ENCODE assay signal across 8 mouse cellular contexts in genomic region chr17:34205746-34206176, GRCm38 (mm10). TPM values are rescaled to one million over a fixed set of nuclear protein-coding genes. Genes with fewer than 3 reads are reported as not detected.
DNase-seq lines count a peak whose midpoint lies in the region; ATAC-seq and TF ChIP-seq lines count a peak whose summit lies in the region.

No protein-coding gene starts in this region.

- no peak for TF ChIP-seq POLR2A in cortical plate, adult 2 months (IDR thresholded peaks at IDR 0.05; ENCODE audit: extremely low read depth, insufficient read depth, low read length)

- no peaks in the 10 kb centered on the region for H3K36me3 ChIP-seq in forebrain, embryonic 10.5 days (replicated peaks)
- no peaks in the 10 kb centered on the region for H3K36me3 ChIP-seq in forebrain, embryonic 11.5 days (ENCODE audit: control insufficient read depth, insufficient read depth, low read length)
- H3K36me3 ChIP-seq in hindbrain, embryonic 16.5 days (ENCODE audit: control insufficient read depth, insufficient read depth, low read length) = no peaks in the 10 kb centered on the region
- H3K36me3 ChIP-seq in lung, embryonic 16.5 days (ENCODE audit: control insufficient read depth, insufficient read depth, low read length) = no peaks in the 10 kb centered on the region
- no peaks in the 10 kb centered on the region for H3K36me3 ChIP-seq in stomach, embryonic 14.5 days (ENCODE audit: control insufficient read depth, insufficient read depth, low read length)

- no peak for ATAC-seq in forebrain, embryonic 11.5 days (replicated peaks; ENCODE audit: low FRiP score)
- no peak for ATAC-seq in hindbrain, embryonic 16.5 days
- 0 out of 2 replicates have a peak, but pooled peaks have one; percentile 21 for ATAC-seq in lung, embryonic 16.5 days (ENCODE audit: low read depth)
- ATAC-seq in stomach, embryonic 14.5 days (ENCODE audit: insufficient number of reproducible peaks, insufficient read depth, low FRiP score, low read depth) = no peak; the same call in 1 of the 2 replicates

- peak; percentile 37 for TF ChIP-seq CTCF in cortical plate, adult 2 months (IDR thresholded peaks at IDR 0.05; ENCODE audit: extremely low read depth, insufficient read depth, low read length)

- peaks cover 13% of the 10 kb centered on the region for H3K4me1 ChIP-seq in forebrain, embryonic 10.5 days
- peaks cover 4% of the 10 kb centered on the region for H3K4me1 ChIP-seq in forebrain, embryonic 11.5 days (replicated peaks; ENCODE audit: control insufficient read depth, insufficient read depth, low read length)
- H3K4me1 ChIP-seq in cortical plate, adult 2 months (ENCODE audit: control insufficient read depth, insufficient read depth, low read length) = no peaks in the 10 kb centered on the region
- H3K4me1 ChIP-seq in hindbrain, embryonic 16.5 days (ENCODE audit: control insufficient read depth, insufficient read depth, low read depth, low read length) = peaks cover 5% of the 10 kb centered on the region
- H3K4me1 ChIP-seq in lung, embryonic 16.5 days (replicated peaks; ENCODE audit: control insufficient read depth, insufficient read depth, low read length) = peaks cover 11% of the 10 kb centered on the region
- 0 out of 2 replicates have a peak, but pooled peaks cover 7% of the 10 kb centered on the region for H3K4me1 ChIP-seq in stomach, embryonic 14.5 days (ENCODE audit: control insufficient read depth, insufficient read depth, low read length)

- no peak overlapping the region for H3K27ac ChIP-seq in forebrain, embryonic 10.5 days
- H3K27ac ChIP-seq in forebrain, embryonic 11.5 days (ENCODE audit: low read depth, low read length) = no peak overlapping the region
- H3K27ac ChIP-seq in cortical plate, adult 2 months (ENCODE audit: insufficient read depth, low read length) = no peak overlapping the region
- H3K27ac ChIP-seq in hindbrain, embryonic 16.5 days (ENCODE audit: low read depth, low read length) = no peak overlapping the region
- H3K27ac ChIP-seq in lung, embryonic 16.5 days (ENCODE audit: low read length) = no peak overlapping the region
- H3K27ac ChIP-seq in stomach, embryonic 14.5 days (ENCODE audit: low read length) = no peak overlapping the region

- peaks cover 4% of the 10 kb centered on the region; the same call in 1 of the 2 replicates for H3K9me3 ChIP-seq in forebrain, embryonic 10.5 days
- H3K9me3 ChIP-seq in forebrain, embryonic 11.5 days (ENCODE audit: control insufficient read depth, low read length) = no peaks in the 10 kb centered on the region
- H3K9me3 ChIP-seq in hindbrain, embryonic 16.5 days (ENCODE audit: control insufficient read depth, low read length) = no peaks in the 10 kb centered on the region
- peaks cover 6% of the 10 kb centered on the region for H3K9me3 ChIP-seq in lung, embryonic 16.5 days (ENCODE audit: control insufficient read depth, low read length)
- no peaks in the 10 kb centered on the region for H3K9me3 ChIP-seq in stomach, embryonic 14.5 days (ENCODE audit: control insufficient read depth, low read depth, low read length)

- peak overlapping the region; percentile 70 for H3K4me3 ChIP-seq in forebrain, embryonic 10.5 days
- no peak overlapping the region for H3K4me3 ChIP-seq in forebrain, embryonic 11.5 days (ENCODE audit: low read depth, low read length)
- H3K4me3 ChIP-seq in cortical plate, adult 2 months (ENCODE audit: insufficient read depth, low read length) = peak overlapping the region; percentile 89; the same call in 1 of the 2 replicates
- no peak overlapping the region for H3K4me3 ChIP-seq in hindbrain, embryonic 16.5 days (ENCODE audit: low read length)
- peak overlapping the region; percentile 71 for H3K4me3 ChIP-seq in lung, embryonic 16.5 days (ENCODE audit: low read length)
- H3K4me3 ChIP-seq in stomach, embryonic 14.5 days (ENCODE audit: low read depth, low read length) = no peak overlapping the region

- no peak overlapping the region for H3K9ac ChIP-seq in forebrain, embryonic 11.5 days (ENCODE audit: low read length)
- H3K9ac ChIP-seq in hindbrain, embryonic 16.5 days (ENCODE audit: low read depth, low read length) = 0 out of 2 replicates have a peak overlapping the region, but pooled peaks have one; percentile 13
- peak overlapping the region; percentile 77 for H3K9ac ChIP-seq in lung, embryonic 16.5 days (ENCODE audit: low read length)
- H3K9ac ChIP-seq in stomach, embryonic 14.5 days (replicated peaks; ENCODE audit: low read depth, low read length) = no peak overlapping the region

- WGBS in forebrain, embryonic 10.5 days = 18% methylated on average over 9 of the region's 9 CpGs
- WGBS in forebrain, embryonic 11.5 days = 16% methylated on average over 9 of the region's 9 CpGs
- WGBS in hindbrain, embryonic 16.5 days = 22% methylated on average over 9 of the region's 9 CpGs
- WGBS in lung, embryonic 16.5 days = 22% methylated on average over 9 of the region's 9 CpGs
- WGBS in stomach, embryonic 14.5 days = 29% methylated on average over 9 of the region's 9 CpGs

- no peak for DNase-seq in forebrain, embryonic 10.5 days (ENCODE audit: extremely low spot score, low spot score)
- no peak for DNase-seq in forebrain, embryonic 11.5 days (ENCODE audit: low spot score)
- peak; percentile 77 for DNase-seq in CD4-positive, CD25-positive, alpha-beta regulatory T cell, adult 2 months (ENCODE audit: low read depth, low spot score)
- no peak for DNase-seq in layer of hippocampus, adult 11-12 months (ENCODE audit: low spot score)

- H3K4me2 ChIP-seq in forebrain, embryonic 11.5 days (ENCODE audit: low read depth, low read length, severe bottlenecking) = no peak overlapping the region
- H3K4me2 ChIP-seq in hindbrain, embryonic 16.5 days (ENCODE audit: low read length) = no peak overlapping the region; the same call in 1 of the 2 replicates
- peak overlapping the region; percentile 97 for H3K4me2 ChIP-seq in lung, embryonic 16.5 days (ENCODE audit: low read depth, low read length)
- H3K4me2 ChIP-seq in stomach, embryonic 14.5 days (replicated peaks; ENCODE audit: low read depth, low read length) = peak overlapping the region; percentile 97; the same call in 1 of the 2 replicates

- peaks cover 81% of the 10 kb centered on the region for H3K27me3 ChIP-seq in forebrain, embryonic 10.5 days (ENCODE audit: poor library complexity, severe bottlenecking)
- peaks cover 18% of the 10 kb centered on the region for H3K27me3 ChIP-seq in forebrain, embryonic 11.5 days (ENCODE audit: control insufficient read depth, insufficient read depth, low read length)
- peaks cover 27% of the 10 kb centered on the region for H3K27me3 ChIP-seq in hindbrain, embryonic 16.5 days (replicated peaks; ENCODE audit: control insufficient read depth, insufficient read depth, low read length)
- peaks cover 1% of the 10 kb centered on the region; the same call in 1 of the 2 replicates for H3K27me3 ChIP-seq in lung, embryonic 16.5 days (ENCODE audit: control insufficient read depth, insufficient read depth, low read depth, low read length)
- H3K27me3 ChIP-seq in stomach, embryonic 14.5 days (ENCODE audit: control insufficient read depth, insufficient read depth, low read length) = peaks cover 4% of the 10 kb centered on the region; the same call in 1 of the 2 replicates

RNA-seq across cellular contexts. Expression of gene Tap2, which starts 2.4 kb away (rescaled TPM):
- polyA plus RNA-seq in forebrain, embryonic 10.5 days (2016; fragmentation: Nextera tagmentation; extraction: Ambion mirVana) = 0.18 and 0.60 TPM in 2 replicates
- 0.11 and 0.41 TPM in 2 replicates for polyA plus RNA-seq in forebrain, embryonic 11.5 days (2014; fragmentation: Nextera tagmentation; extraction: Ambion mirVana)
- polyA plus RNA-seq in cortical plate, adult 2 months (2012; rRNA removed) = 7.9 and 8.3 TPM in 2 replicates
- 2.9 and 3.2 TPM in 2 replicates for polyA plus RNA-seq in hindbrain, embryonic 16.5 days (2015; fragmentation: Nextera tagmentation; extraction: Ambion mirVana)
- polyA plus RNA-seq in lung, embryonic 16.5 days (2015; fragmentation: Nextera tagmentation; extraction: Ambion mirVana) = 12.2 and 18.1 TPM in 2 replicates
- 1.6 and 2.4 TPM in 2 replicates for polyA plus RNA-seq in stomach, embryonic 14.5 days (2014; fragmentation: Nextera tagmentation; extraction: Ambion mirVana)

RNA-seq across cellular contexts. Expression of gene Psmb8, which starts 8.2 kb away (rescaled TPM):
- 1.2 and 1.3 TPM in 2 replicates for polyA plus RNA-seq in forebrain, embryonic 10.5 days (2016; fragmentation: Nextera tagmentation; extraction: Ambion mirVana)
- 1.5 and 1.6 TPM in 2 replicates for polyA plus RNA-seq in forebrain, embryonic 11.5 days (2014; fragmentation: Nextera tagmentation; extraction: Ambion mirVana)
- polyA plus RNA-seq in cortical plate, adult 2 months (2012; rRNA removed) = 8.7 and 10.1 TPM in 2 replicates
- polyA plus RNA-seq in hindbrain, embryonic 16.5 days (2015; fragmentation: Nextera tagmentation; extraction: Ambion mirVana) = 3.0 and 4.1 TPM in 2 replicates
- polyA plus RNA-seq in lung, embryonic 16.5 days (2015; fragmentation: Nextera tagmentation; extraction: Ambion mirVana) = 21.4 and 37.2 TPM in 2 replicates
- 5.9 and 8.3 TPM in 2 replicates for polyA plus RNA-seq in stomach, embryonic 14.5 days (2014; fragmentation: Nextera tagmentation; extraction: Ambion mirVana)

RNA-seq across cellular contexts. Expression of gene Psmb9, which starts 18.2 kb away (rescaled TPM):
- polyA plus RNA-seq in forebrain, embryonic 10.5 days (2016; fragmentation: Nextera tagmentation; extraction: Ambion mirVana) = 0.79 and 1.3 TPM in 2 replicates
- 0.99 and 1.6 TPM in 2 replicates for polyA plus RNA-seq in forebrain, embryonic 11.5 days (2014; fragmentation: Nextera tagmentation; extraction: Ambion mirVana)
- polyA plus RNA-seq in cortical plate, adult 2 months (2012; rRNA removed) = 3.0 and 3.8 TPM in 2 replicates
- polyA plus RNA-seq in hindbrain, embryonic 16.5 days (2015; fragmentation: Nextera tagmentation; extraction: Ambion mirVana) = 1.8 and 2.2 TPM in 2 replicates
- 8.8 and 12.8 TPM in 2 replicates for polyA plus RNA-seq in lung, embryonic 16.5 days (2015; fragmentation: Nextera tagmentation; extraction: Ambion mirVana)
- polyA plus RNA-seq in stomach, embryonic 14.5 days (2014; fragmentation: Nextera tagmentation; extraction: Ambion mirVana) = 3.4 and 4.4 TPM in 2 replicates

RNA-seq across cellular contexts. Expression of gene Tap1, which starts 18.4 kb away (rescaled TPM):
- polyA plus RNA-seq in forebrain, embryonic 10.5 days (2016; fragmentation: Nextera tagmentation; extraction: Ambion mirVana) = 1.4 and 1.7 TPM in 2 replicates
- polyA plus RNA-seq in forebrain, embryonic 11.5 days (2014; fragmentation: Nextera tagmentation; extraction: Ambion mirVana) = 1.6 and 1.7 TPM in 2 replicates
- polyA plus RNA-seq in cortical plate, adult 2 months (2012; rRNA removed) = 2.7 and 3.4 TPM in 2 replicates
- polyA plus RNA-seq in hindbrain, embryonic 16.5 days (2015; fragmentation: Nextera tagmentation; extraction: Ambion mirVana) = 4.6 and 6.1 TPM in 2 replicates
- 7.2 and 9.7 TPM in 2 replicates for polyA plus RNA-seq in lung, embryonic 16.5 days (2015; fragmentation: Nextera tagmentation; extraction: Ambion mirVana)
- polyA plus RNA-seq in stomach, embryonic 14.5 days (2014; fragmentation: Nextera tagmentation; extraction: Ambion mirVana) = 5.2 and 7.2 TPM in 2 replicates

RNA-seq across cellular contexts. Expression of gene H2-Ob, which starts 32.9 kb away (rescaled TPM):
- polyA plus RNA-seq in forebrain, embryonic 10.5 days (2016; fragmentation: Nextera tagmentation; extraction: Ambion mirVana) = not detected in 2 replicates
- not detected in 2 replicates for polyA plus RNA-seq in forebrain, embryonic 11.5 days (2014; fragmentation: Nextera tagmentation; extraction: Ambion mirVana)
- 1.0 and 1.5 TPM in 2 replicates for polyA plus RNA-seq in cortical plate, adult 2 months (2012; rRNA removed)
- 0.16 and 0.33 TPM in 2 replicates for polyA plus RNA-seq in hindbrain, embryonic 16.5 days (2015; fragmentation: Nextera tagmentation; extraction: Ambion mirVana)
- 0.35 and 0.53 TPM in 2 replicates for polyA plus RNA-seq in lung, embryonic 16.5 days (2015; fragmentation: Nextera tagmentation; extraction: Ambion mirVana)
- 0.54 TPM in 1 of 2 replicates, not detected in the other for polyA plus RNA-seq in stomach, embryonic 14.5 days (2014; fragmentation: Nextera tagmentation; extraction: Ambion mirVana)

Comparison
In these comparisons a context has a peak if more than half of its experiments do, and no peak if none do; other contexts are left out.
1. H3K4me3 ChIP-seq: peak in forebrain, embryonic 10.5 days (single experiment), cortical plate, adult 2 months (single experiment) and lung, embryonic 16.5 days (single experiment); none in forebrain, embryonic 11.5 days (single experiment), hindbrain, embryonic 16.5 days (single experiment) and stomach, embryonic 14.5 days (single experiment).
2. H3K4me2 ChIP-seq: peak in lung, embryonic 16.5 days (single experiment) and stomach, embryonic 14.5 days (single experiment); none in forebrain, embryonic 11.5 days (single experiment) and hindbrain, embryonic 16.5 days (single experiment).
3. H3K9ac ChIP-seq: peak in hindbrain, embryonic 16.5 days (single experiment) and lung, embryonic 16.5 days (single experiment); none in forebrain, embryonic 11.5 days (single experiment) and stomach, embryonic 14.5 days (single experiment).